Mouse (Mus musculus) thymus, postnatal 4 days (tissue): ENCODE measurements at regions not wholly inside any gene's neighbourhood (a gene's known extent, or its start where the extent isn't known, plus 50 kb on each side); places are given as distances from the start of the nearest gene placed in this dataset.
A peak's percentile ranks its signal among the peaks of the same experiment; 100 is the strongest.

Experiments
- DNase-seq: peaks from one replicate; pipeline ENCODE4 v3.0.0; 2021

DNA sequence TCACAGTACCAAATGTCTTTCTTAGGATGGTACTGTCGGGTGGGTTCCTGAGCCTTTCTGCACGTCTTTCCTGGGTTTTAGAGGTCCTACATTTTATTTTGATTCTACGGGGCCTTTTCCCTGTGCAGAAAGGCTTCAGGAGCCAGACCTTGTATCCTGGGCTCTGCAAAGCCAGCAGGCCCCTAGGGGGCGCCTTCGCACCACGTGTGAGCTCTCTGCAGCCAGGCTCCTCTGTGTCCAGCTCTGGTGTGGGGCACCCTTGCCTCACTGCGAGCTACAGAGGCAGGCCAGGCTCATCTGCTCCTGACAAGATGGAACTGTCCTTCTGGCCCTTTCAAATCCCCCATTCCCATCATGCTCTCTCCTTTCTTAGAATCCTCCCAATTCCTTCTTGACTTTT, 53.3 kb upstream of the Usp3 start:
- DNase-seq, result peak; percentile 93

DNA sequence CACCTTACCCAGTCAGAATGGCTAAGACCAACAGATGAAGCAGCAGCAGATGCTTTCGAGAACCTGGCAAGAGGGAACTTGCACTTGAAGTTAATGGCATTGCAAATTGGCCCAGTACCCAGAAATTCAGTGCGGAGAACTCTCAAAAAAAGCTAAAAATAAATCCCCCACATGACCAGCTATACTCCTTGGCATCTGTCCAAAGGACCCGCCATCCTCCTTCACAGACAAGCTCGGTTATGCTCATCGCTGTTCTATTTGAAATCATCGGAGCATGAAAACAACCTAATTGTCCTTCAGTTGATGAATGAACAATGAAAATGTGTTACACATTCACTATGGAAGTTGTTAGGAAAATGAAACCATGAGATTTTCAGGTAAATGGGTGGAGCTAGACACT, 58.4 kb upstream of the Usp3 start:
- DNase-seq, result no peak

DNA sequence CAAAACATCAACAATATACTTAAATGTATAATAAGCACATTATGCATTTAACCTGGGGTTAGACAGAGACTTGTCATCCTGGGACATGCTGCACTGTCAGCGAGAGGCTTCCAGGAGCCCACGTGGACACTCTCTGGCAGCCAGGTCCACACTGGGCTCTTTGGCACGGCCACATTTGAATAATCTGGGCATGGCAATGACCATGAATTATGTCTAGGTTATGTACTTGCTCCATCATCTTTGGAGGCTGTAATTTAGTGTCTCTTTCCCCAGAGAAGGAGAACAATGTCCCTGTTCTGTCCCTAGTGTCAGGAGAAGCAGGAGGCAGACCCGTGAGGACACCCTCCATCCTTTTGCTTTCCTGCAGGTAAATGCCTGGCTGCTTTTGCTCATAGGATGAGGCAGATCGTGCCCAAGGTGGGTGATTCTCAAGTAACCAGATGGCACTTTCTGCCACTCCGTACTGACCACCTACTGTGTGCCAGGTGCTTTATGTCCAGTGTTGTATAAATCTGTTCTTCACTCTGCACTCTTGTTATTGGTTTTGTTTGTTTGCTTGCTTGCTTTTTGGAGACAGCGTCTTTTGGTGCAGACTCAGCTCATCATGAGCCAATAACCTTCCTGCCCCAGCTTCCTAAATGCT, 56.2 kb upstream of the Car12 start:
- DNase-seq, result no peak

DNA sequence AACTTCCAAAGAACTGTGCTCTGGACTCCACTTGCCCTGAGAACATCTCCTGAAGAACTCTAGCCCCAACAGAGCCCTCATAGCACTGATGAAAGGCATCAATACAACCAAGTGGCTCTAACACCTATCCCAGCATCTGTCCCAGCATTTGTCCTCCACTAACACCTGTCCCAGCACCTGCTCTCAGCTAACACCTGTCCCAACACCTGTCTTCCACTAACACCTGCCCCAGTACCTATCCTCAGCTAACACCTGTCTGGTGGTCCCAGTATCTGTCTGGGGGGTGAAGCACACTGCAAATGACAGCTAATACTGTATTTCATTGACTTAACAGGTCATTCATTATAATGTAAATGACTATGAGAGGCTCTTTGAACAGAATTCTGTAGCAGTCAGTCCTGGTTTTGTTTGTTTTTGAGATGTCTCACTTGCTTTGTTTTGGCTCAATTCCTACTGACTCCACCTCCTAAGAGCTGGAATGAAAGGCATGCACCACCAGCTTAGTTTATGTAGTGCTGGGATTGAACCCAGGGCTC, 54.7 kb upstream of the Car12 start:
- no peak for DNase-seq

DNA sequence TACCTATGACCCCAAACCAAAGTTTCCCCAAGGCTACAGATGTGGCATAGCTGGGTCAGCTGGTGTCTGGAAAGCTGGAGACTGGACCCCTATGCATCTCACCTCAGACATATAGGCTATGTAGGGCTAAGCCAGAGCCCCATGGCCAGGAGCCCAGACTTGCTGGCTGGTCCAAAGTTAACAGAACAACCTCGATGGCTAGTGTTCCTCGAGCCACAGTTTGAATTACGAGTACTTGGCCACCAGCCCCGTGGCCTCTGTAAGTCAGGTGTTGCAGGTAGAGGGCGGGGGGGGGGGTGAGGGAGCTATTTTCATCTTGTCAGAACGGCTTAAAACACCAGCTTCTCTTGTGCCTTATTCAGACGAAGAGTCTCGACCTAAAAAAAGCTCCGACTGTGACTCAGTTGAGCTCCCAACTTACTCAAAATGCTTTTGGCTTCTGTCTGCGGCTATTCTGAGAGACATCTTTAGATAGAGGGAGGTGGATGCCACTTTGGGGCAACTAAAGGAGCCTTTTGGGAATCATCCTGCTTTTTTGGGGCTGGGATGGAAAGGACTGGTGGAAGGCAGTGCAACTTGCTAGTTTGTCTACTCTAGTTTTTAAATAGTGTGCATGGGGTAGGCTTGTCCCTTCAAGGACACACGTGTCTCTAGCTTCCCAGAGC, 53.6 kb upstream of the Car12 start:
- no peak for DNase-seq

DNA sequence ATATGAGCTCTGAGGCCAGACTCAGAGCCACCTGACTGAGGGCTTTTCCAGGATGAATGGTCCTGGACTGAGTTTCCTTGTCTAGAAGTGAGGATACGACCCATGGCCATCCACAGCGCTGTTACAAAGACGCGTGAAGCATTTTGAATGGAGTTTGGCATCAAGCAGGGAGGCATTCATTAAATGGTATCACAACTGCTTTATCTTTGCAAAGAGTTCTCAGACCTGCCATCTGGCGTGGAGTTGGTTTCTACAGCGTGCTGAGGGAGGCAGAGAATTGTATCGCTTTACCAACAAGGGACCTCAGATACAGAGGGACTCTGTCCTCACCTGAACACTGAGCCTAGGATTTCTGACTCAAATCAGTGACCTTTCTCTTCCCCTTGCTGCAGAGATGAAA, 51.9 kb upstream of the Car12 start:
- no peak for DNase-seq

DNA sequence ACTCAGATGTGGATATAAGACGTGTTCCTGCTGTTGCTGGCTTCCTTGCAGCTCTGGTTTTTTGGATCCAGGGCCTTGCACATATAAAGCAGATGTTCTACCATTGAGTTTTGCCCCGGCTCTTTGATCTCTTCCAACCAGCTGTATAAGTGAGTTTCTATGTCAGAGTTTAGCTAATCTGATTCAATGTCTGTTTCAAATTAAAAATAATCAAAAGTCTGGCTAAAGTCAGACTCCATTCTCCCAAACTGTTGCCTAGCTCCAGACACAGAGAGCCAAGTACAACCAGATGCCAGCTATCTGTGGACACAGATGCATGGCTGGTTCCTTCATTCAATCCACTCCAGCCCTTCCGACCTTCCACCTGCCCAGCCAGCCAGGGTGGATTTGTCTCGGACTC, 51.0 kb upstream of the Car12 start:
- DNase-seq, result no peak
